Mouse (Mus musculus) cerebellum, adult 8-10 months (tissue): ENCODE data around the gene Sult5a1.
A peak's percentile ranks its signal among the peaks of the same experiment; 100 is the strongest.
"Not testable (repeated sequence)": the region's sequence is repeated elsewhere in the genome, so short reads cannot be mapped to it uniquely, and the experiment has no call there.

Experiments
- DNase-seq: peaks from one replicate; pipeline ENCODE4 v3.0.0; 2022

Gene Sult5a1

DNA sequence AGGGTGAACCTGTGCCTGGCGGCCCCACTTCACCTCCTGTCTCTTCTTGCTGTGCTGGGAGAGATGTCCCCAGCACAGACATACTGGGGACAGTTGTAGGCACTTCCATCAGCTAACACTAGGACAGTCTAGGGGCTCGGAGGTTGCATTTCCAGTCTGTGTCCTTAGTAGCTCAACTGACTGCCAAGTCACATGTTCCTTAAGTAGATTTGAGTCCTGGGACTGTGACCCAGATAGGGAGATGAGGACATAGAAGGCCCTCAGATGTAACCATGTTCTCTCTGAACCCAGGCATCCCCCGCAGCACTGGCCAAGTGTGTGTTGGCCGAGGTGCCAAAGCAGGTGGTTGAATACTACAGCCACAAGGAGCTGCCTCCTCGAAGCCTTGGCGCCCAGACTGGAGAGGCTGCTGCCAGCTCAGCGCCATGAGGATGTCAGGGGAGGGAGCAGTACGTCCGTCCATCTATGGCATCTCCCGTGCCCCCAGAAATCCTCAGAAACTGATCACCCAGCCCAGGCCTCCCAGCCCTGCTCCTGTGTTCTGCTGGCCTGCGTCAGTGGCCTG, 23.9 kb downstream of the Sult5a1 start:
- no peak for DNase-seq

GRCm38 (mm10) chr8:123132953-123133352, 25.2 kb downstream of the Sult5a1 start:
- DNase-seq: no peak

DNA sequence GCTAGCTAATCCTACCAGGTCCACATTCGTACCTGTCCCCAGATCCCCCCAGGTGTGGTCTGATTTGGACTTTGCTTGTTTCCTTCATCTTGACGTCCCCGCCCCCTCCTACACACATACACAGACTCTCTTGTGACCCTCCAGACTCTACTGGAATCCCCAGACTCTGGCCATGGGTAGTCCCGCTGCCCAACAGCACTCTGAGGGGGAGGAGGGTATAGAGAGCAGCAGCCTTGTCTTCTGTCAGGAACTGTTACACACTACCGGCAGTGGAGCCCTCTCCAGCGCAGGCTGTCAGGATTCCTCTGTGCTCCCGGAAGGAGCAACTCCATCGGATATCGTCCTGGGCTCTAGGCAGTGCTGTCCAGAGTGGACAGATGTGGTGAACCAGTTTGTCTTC, 27.1 kb downstream of the Sult5a1 start:
- DNase-seq: no peak

GRCm38 (mm10) chr8:123126193-123126816, 31.8 kb downstream of the Sult5a1 start:
- DNase-seq: no peak

DNA sequence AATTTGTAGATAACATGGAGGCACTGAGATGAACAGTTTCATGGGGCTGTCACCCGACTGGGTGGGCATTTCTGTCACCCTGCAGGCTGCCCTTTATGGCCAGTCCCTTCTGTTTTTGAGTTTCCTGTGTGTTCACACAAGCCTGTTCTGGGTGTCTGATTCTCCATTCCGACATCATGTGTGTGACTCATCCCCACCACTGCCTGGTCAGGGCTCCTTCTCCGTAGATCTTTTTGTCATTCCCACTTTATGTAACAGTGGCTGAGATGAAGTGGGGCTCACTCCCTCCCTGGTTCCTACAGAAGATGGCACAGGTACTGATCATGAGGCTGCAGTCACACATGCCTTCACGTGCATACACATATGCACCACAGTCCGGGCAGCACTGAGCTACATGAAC, 35.4 kb downstream of the Sult5a1 start:
- DNase-seq: no peak

DNA sequence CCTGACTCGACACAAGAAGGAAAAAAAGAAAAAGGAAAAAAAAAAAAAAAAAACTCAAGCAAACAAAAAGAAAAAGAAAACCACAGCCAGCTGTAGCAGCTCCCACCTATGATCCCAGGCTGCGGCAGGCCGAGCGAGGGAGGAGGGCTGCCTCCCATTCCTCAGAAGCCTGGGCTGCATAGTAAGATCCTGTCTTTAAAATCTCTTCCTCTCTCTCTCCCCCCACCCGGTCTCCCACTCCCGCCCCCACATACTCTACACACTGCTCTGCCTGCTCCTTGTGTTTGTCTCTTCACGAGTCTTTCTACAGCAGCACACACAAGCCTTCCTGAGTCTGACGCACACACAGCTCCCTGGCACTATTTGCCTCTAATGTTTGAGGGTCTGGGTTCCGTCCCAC, 36.1 kb downstream of the Sult5a1 start:
- DNase-seq: no peak

GRCm38 (mm10) chr8:123117744-123118143, 40.4 kb downstream of the Sult5a1 start:
- DNase-seq: no peak

GRCm38 (mm10) chr8:123117127-123117731, 40.9 kb downstream of the Sult5a1 start, which contains the start of gene Cpne7:
Cpne7 (plus strand) TSS chr8:123117374.
- DNase-seq: no peak

DNA sequence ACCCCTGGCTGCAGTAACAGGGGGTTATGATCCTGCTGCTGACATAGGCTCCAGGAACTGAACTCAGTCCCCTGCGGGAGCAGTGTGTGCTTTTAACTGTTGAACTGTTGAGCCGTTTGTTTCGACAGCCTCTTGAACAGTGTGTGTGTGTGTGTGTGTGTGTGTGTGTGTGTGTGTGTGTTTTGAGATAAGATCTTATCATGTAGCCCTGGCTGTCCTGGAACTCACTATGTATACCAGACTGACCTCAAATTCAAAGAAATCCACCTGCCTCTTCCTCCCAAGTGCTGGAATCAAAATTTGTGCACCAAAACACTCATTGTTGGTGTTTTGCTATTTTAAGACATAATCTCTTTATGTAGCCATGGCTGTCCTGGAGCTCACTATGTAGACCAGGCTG, 43.5 kb downstream of the Sult5a1 start:
- no peak for DNase-seq

DNA sequence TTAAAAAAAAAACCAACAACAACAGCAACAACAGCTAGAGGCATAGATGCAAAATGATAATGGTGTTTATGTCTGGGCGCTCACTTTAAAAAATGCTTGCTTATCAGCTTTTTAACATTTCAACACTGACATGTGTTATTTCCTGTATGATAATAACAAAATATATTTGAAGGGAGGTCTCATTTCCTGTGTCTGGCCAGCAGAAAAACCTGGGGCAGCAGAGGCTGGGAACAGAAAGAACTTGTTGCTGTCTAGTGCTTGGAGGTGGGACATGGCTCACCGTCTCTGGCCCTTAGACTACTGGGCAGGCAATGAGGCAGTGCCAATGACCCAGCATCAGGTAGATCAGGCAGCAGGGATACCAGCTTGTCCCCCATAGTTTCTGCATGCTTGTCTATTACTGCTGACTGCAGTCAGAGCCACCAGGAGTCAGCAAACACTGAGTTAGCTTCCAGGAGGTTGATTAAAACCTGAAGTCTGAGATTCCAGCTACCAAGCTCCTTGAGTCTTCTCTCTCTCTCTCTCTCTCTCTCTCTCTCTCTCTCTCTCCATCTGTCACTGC, 44.1 kb downstream of the Sult5a1 start:
- no peak for DNase-seq

DNA sequence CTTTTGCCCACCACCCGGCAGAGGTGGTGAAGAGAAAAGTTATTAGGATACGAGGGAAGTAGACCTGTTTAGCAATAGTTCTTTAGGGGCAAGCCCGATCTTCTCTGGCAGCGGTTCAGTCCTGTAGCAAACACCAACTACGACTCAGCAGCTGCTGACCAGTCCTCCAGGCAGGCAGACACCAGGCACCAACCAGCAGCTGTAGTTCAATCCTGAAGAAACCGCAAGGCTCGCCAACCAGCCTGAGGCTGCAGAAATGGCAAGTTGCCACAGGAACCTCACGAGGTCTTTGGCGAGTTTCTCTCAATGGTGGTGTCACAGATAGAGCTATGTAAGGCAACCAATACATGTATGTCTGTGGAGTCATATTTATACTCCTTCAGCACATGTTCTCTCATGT, 45.2 kb downstream of the Sult5a1 start:
- no peak for DNase-seq

DNA sequence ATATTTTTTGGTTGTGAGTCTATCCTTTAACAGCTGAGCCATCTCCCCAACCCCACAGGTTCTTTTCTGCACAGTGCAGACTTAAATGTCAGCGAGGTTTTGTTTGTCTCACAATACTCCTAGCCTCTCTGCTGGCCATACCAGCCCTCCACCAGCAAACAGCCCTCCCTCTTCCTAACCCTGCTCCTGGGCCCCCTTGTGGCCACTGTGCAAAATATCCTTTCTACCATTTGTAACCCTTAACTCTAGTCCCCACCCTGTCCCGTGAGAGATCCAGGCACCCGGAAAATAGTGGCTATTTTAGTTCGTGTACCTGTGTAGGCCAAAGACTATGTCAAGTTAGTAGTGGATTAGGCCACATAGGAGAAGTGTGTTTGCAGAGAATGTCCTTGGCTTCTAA, 47.5 kb downstream of the Sult5a1 start:
- DNase-seq: no peak

DNA sequence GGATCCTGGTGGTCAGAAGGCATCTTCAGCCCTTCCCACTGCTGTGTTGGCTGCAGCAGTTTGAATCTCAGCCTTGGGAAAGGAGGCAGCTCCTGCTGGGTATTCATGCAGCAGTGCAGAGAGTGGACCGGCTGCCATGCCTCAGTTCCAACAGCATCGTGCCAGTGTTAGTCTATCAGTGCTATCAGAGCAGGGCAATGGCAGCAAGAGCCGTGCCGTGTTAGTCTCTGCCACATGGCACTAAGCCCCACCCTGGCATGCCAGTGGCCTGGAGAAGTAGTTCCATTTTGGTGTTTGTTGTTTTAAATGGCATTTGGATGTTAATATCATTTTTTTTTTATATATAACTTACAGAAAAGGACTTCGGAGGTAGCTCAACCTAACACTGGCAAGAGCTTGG, 49.2 kb downstream of the Sult5a1 start:
- no peak for DNase-seq

- DNase-seq: no peak
Measured at GRCm38 (mm10) chr8:123108010-123108409, 50.1 kb downstream of the Sult5a1 start.

DNA sequence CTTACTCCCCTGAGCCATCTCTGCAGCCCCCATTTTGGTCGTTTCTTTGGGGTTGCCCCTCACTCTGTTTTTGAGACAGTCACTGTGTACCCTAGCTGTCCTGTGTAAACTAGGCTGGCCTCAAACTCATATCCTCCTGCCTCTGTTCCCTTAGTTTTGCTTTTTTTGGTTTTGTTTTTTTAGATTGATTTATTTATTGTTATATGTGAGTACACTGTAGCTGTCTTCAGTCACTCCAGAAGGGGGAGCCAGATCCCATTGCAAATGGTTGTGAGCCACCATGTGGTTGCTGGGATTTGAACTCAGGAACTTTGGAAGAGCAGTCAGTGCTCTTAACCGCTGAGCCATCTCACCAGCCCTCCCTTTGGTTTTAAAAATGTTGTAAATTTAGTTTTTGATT, 51.6 kb downstream of the Sult5a1 start:
- no peak for DNase-seq

DNA sequence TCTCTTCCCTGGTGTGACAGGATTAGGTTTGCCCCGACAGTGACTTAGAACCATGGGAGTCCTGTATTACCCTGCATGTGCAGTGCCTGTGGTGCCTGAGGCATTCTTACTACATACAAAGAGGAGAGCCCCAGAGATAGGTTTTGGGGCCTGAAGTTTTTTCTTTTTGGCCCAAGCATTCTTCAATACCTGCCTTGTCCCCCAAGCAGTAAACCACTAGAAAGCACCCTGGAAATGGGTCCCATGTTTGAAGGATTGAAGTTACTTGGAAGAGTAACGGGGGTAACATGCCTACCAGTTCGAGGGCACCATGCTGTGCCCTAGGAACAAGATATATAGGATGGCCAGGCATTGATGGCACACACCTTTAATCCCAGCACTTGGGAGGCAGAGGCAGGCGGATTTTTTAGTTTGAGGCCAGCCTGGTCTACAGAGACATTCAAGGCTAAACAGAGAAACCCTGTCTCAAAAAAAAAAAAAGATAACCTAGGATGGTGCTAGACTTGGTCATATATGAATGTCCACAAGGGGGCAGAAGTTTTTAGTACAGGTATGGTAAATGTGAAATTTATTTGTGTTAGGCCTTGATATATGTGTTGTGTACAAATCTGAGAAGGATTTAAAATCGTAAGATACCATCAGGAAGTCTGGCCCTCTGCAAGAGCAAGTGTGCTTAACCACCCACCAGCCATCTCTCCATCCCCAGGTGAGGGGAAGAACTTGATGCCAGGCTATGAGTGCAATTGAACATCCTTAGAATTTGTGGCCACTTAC, 52.4 kb downstream of the Sult5a1 start:
- DNase-seq: no peak

GRCm38 (mm10) chr8:123104046-123104767, 53.9 kb downstream of the Sult5a1 start:
- no peak for DNase-seq

DNA sequence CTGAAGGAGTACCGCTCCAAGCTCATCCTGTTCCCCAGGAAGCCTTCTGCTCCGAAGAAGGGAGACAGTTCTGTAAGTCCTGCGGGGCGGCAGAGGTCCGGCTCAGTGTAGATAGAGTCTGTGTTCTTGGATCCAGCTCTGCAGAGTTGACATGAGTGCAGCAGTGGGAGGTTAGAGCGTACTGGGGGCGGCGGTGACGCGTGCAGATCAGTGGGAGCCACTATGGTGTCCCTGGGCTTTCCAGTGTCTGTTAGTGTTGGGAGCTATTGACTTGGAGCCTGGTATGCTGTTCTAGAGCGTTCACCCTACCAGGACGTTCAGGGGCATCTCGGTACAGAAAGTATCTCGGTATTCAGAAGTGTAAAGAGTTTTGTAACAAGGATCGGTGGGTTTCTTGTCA, 54.8 kb downstream of the Sult5a1 start:
- DNase-seq: no peak

GRCm38 (mm10) chr8:123102855-123103254, 55.3 kb downstream of the Sult5a1 start:
- not testable (repeated sequence) for DNase-seq

DNA sequence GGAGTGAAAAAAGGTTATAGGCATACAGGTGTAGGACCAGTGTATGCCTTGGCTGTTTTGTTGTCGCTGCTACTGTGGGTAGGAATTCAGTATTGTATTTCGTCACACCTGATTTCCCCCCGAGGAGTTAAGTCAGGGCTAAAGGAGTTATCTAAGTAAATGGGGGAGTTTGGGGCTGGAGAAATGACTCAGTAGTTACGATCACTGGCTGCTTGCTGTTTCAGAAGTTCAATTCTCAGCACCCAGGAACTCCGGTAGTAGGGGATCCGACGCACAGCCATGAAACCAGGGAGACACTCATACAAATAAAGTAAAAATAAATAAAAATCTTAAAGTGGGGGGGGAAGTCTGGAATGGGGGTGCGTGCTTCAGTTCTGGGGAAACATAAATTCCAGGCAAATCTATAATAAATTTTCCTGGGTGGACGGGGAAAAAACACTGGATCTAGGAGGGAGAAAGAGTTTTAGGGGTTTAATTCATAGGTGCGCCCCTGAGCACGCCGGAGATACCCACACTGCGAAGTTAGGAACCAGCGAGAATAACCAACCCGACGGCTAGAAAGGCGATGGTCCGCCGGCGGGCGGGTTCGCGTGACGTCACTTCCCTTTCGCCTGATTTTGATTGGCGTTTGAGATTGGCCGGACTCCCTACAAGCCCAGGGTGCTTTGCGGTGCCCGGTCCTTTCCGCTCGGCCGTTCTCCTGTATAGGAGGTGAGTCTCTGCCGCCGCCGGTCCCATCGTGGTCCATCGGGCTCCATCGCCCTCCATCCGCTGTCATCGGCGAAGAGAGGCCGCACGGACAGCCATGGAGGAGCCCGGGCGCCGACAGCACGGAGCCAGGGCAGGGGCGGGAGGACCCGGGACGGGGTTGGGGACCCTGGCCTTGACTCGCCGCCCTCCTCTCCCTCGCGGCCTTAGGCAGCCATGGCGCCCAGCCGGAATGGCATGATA, 56.1 kb downstream of the Sult5a1 start, which contains the start of gene Rpl13:
Gene Rpl13, plus strand, starts transcription at position 616 of the 951 bp plus-strand sequence.
- peak; percentile 98 for DNase-seq

DNA sequence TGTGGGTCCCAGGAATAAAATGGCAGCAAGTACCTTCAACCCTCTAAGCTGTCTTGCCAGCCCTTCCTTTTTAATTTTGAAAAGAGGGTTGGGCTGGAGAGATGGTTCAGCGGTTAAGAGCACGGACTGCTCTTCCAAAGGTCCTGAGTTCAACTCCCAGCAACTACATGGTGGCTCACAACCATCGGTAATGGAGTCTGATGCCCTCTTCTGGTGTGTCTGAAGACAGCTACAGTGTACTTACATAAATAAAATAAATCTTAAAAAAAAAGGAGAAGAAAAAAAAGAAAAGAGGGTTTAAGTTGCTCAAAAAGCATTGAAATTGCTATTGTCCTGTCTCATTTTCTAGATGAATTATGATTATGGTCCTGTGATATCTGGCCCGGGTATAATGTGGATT, 56.9 kb downstream of the Sult5a1 start:
- no peak for DNase-seq

GRCm38 (mm10) chr8:123100288-123100687, 57.8 kb downstream of the Sult5a1 start:
- DNase-seq: no peak
